Mouse (Mus musculus) thymus, postnatal 25 days (tissue): Measurements from ENCODE around the gene Rgs19.
A peak's percentile ranks its signal among the peaks of the same experiment; 100 is the strongest.

ENCODE experiments used
- DNase-seq: peaks from one replicate; pipeline ENCODE4 v3.0.0; 2022

Gene Rgs19

DNA sequence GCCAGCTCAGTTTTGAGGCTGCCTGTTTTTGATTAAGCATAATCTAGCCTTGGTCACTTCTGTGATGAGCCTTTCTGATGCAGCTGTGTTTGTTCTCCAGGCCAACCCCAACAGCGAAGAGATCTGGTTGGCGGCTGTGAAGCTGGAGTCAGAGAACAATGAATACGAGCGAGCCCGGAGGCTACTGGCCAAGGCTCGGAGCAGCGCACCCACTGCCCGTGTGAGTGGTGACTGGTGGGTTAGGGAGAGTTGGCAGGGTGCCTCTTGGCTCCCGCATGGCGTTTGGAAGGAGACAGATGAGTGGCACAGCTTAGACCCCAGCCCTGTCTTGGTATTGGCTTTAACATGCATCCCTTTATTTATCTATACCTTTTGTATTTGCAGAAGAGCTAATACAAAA lies 44.9 kb downstream of the Rgs19 start:
- no peak for DNase-seq

DNA sequence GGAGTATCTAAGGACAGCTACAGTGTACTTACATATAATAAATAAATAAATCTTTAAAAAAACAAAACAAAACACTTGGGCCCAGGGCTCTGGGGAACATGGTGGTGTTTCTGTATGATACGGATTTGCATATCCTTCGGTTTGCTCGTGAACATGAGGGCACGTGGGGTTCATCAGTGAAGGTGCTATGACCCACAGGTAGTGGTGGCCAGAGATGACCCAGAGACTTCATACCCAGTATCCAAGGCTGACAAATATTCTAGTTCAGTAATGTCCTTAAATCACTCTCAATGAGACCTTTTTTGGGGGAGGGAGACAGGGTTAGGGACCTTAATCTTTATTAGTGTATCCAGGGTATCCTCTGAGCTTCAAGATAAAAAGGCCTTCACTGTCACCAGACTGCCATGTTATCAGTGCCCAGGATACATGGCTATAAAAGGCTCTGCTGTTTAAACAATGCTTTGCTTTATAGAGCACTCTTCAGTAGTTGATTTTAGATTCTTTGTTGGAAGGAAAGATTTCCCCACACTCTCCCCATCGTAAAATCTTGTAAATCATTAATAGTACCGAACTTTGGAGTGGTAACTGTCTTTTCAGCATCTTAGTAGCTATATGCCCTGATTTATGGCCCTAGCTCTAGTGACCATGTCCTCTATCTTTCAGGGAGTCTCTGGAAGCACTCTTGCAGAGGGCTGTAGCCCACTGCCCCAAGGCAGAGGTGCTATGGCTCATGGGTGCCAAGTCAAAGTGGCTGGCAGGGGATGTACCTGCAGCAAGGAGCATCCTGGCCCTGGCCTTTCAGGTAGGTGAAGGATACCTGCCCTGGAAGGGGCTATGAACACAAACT lies 46.9 kb downstream of the Rgs19 start:
- DNase-seq = no peak

DNA sequence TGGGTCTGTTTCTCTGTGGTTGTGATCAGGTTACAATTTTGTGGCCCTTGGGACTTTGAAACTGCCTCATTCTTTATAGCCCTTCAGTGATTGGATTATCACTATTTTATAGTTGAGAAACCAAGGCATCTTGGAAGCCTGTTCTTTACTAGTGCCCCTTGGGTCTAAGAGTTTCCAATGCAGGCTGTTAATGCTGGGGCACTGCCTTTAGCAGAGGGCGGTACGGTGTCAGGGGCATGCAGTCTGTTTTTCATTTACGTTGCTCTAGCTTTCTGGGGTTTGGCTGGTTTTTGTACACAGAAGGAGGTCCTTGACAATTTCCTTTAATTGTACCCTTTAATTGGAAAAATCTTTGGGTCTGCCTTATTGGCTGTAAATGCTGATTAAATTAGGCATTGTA lies 48.1 kb downstream of the Rgs19 start:
- DNase-seq = no peak

DNA sequence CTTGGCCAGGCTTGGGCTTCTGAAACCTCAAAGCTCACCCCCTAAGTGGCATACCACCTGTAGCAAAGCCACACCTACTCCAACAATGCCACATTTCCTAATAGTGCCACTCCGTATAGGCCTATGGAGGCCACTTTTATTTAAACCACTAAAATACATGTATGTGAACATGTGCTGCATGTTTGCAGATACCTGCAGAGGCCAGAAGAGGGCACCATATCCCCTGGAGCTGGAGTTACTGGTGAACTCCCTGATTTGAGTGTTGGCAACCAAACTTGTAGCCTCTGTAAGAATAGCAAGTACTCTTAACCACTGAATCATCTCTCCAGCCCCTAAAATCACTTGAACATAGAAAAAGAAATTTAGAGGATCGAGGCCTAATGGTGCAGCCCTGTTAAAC lies 49.4 kb downstream of the Rgs19 start:
- DNase-seq = peak; percentile 59
